ENCODE assay signal across 25 mouse cellular contexts in genomic region chr1:179065294-179065601, GRCm38 (mm10).
DNase-seq lines count a peak whose midpoint lies in the region; ATAC-seq lines count a peak whose summit lies in the region.
"Had no signal": no experiment of that assay in that cellular context is flagged by ENCODE, and none has a peak within 500 bp of the region (broad histone marks: within the 10 kb centered on the region; RNA-seq: fewer than 3 reads in every experiment).

No protein-coding gene starts in this region.

- peak; percentile 52 for DNase-seq in embryo, embryonic 10 days (ENCODE audit: low spot score)
- no peak for DNase-seq in embryo, embryonic 9.5 days (ENCODE audit: extremely low spot score)
- no peak for DNase-seq in hindbrain, embryonic 10.5 days (ENCODE audit: low spot score)
- peak; percentile 52 for DNase-seq in R1 (ENCODE audit: low read depth, low spot score)
- no peak for DNase-seq in left cerebral cortex, adult 11 months (ENCODE audit: low spot score)
- DNase-seq: adrenal gland, postnatal 14 days; gastrocnemius, postnatal 14 days; heart, adult 18-20 months; heart, postnatal 4 days; kidney, adult 18-20 months; kidney, postnatal 4 days; liver, postnatal 0 days; lung, postnatal 36 days; right cerebral cortex, postnatal 25 days; spleen, adult 18-20 months; thymus, adult 18-20 months; thymus, postnatal 36 days had no signal

- H3K27ac ChIP-seq in hindbrain, embryonic 10.5 days: peak overlapping the region; percentile 64; the same call in 1 of the 2 replicates
- no peak overlapping the region for H3K27ac ChIP-seq in hindbrain, embryonic 13.5 days
- H3K27ac ChIP-seq in stomach, embryonic 15.5 days: peak overlapping the region; percentile 63; the same call in 1 of the 2 replicates
- H3K27ac ChIP-seq: heart, embryonic 15.5 days; midbrain, embryonic 15.5 days; neural tube, embryonic 12.5 days had no signal

- H3K4me3 ChIP-seq in hindbrain, embryonic 10.5 days: no peak overlapping the region
- H3K4me3 ChIP-seq in hindbrain, embryonic 13.5 days: no peak overlapping the region
- no peak overlapping the region for H3K4me3 ChIP-seq in stomach, embryonic 15.5 days (replicated peaks)
- H3K4me3 ChIP-seq: heart, embryonic 15.5 days; megakaryocyte, embryonic 14.5 days; midbrain, embryonic 15.5 days; neural tube, embryonic 12.5 days had no signal

- WGBS in hindbrain, embryonic 10.5 days: 54% methylated on average over 2 of the region's 2 CpGs
- WGBS in hindbrain, embryonic 13.5 days: 41% methylated on average over 2 of the region's 2 CpGs
- WGBS in stomach, embryonic 15.5 days: 87% methylated on average over 2 of the region's 2 CpGs

- peaks cover 35% of the 10 kb centered on the region for H3K4me1 ChIP-seq in hindbrain, embryonic 10.5 days (replicated peaks)
- H3K4me1 ChIP-seq in hindbrain, embryonic 13.5 days (replicated peaks): peaks cover 29% of the 10 kb centered on the region
- peaks cover 28% of the 10 kb centered on the region for H3K4me1 ChIP-seq in stomach, embryonic 15.5 days
- H3K4me1 ChIP-seq: megakaryocyte, embryonic 14.5 days had no signal

- H3K9me3 ChIP-seq in hindbrain, embryonic 10.5 days: no peaks in the 10 kb centered on the region
- H3K9me3 ChIP-seq in hindbrain, embryonic 13.5 days: no peaks in the 10 kb centered on the region
- no peaks in the 10 kb centered on the region for H3K9me3 ChIP-seq in stomach, embryonic 15.5 days
- H3K9me3 ChIP-seq: heart, embryonic 15.5 days; midbrain, embryonic 15.5 days; neural tube, embryonic 12.5 days had no signal

- H3K9ac ChIP-seq in hindbrain, embryonic 13.5 days: no peak overlapping the region
- no peak overlapping the region for H3K9ac ChIP-seq in stomach, embryonic 15.5 days
- H3K9ac ChIP-seq: heart, embryonic 15.5 days; liver, postnatal 0 days; midbrain, embryonic 15.5 days; neural tube, embryonic 12.5 days had no signal

- no peak for ATAC-seq in hindbrain, embryonic 13.5 days (ENCODE audit: low FRiP score)
- ATAC-seq in stomach, embryonic 15.5 days (ENCODE audit: insufficient read depth, low FRiP score, low read depth): no peak
- ATAC-seq: forebrain, embryonic 16.5 days; hindbrain, embryonic 16.5 days; liver, postnatal 0 days; midbrain, embryonic 15.5 days had no signal

- no peaks in the 10 kb centered on the region for H3K36me3 ChIP-seq in hindbrain, embryonic 10.5 days
- no peaks in the 10 kb centered on the region for H3K36me3 ChIP-seq in hindbrain, embryonic 13.5 days
- H3K36me3 ChIP-seq in stomach, embryonic 15.5 days: no peaks in the 10 kb centered on the region
- H3K36me3 ChIP-seq: heart, embryonic 15.5 days; midbrain, embryonic 15.5 days; neural tube, embryonic 12.5 days had no signal

- H3K27me3 ChIP-seq in hindbrain, embryonic 10.5 days (ENCODE audit: insufficient read depth, poor library complexity, severe bottlenecking): no peaks in the 10 kb centered on the region
- H3K27me3 ChIP-seq in hindbrain, embryonic 13.5 days: no peaks in the 10 kb centered on the region
- H3K27me3 ChIP-seq in stomach, embryonic 15.5 days (replicated peaks): no peaks in the 10 kb centered on the region
- H3K27me3 ChIP-seq: heart, embryonic 15.5 days; megakaryocyte, embryonic 14.5 days; midbrain, embryonic 15.5 days; neural tube, embryonic 12.5 days had no signal

- H3K4me2 ChIP-seq in hindbrain, embryonic 13.5 days: no peak overlapping the region
- no peak overlapping the region for H3K4me2 ChIP-seq in stomach, embryonic 15.5 days
- H3K4me2 ChIP-seq: heart, embryonic 15.5 days; midbrain, embryonic 15.5 days; neural tube, embryonic 12.5 days had no signal

Comparison
In these comparisons a context has a peak if more than half of its experiments do, and no peak if none do; other contexts are left out.
1. DNase-seq: peak in embryo, embryonic 10 days (single experiment) and R1 (single experiment); none in embryo, embryonic 9.5 days (single experiment), hindbrain, embryonic 10.5 days (single experiment) and left cerebral cortex, adult 11 months (single experiment).